Mouse (Mus musculus) mouse embryonic stem cell (cell line): ENCODE results near the gene Zfp653.

ENCODE experiments used
- in situ Hi-C, 2 experiments: fragments of 300-500 bp; cut with MboI; formaldehyde crosslinking; loops; 1 replicate in 1 of 2; 3 replicates in 1 of 2; pipeline ENCODE4 v1.14.3; 2019 to 2020; ENCODE audit warnings: low sequenced_read_pairs in 2 of 2, low pct_unique_long_range_greater_than_20kb in 1 of 2, mixed read lengths in 1 of 2; ENCODE audit not compliant: unreplicated experiment in 1 of 2

The Zfp653 gene

DNA sequence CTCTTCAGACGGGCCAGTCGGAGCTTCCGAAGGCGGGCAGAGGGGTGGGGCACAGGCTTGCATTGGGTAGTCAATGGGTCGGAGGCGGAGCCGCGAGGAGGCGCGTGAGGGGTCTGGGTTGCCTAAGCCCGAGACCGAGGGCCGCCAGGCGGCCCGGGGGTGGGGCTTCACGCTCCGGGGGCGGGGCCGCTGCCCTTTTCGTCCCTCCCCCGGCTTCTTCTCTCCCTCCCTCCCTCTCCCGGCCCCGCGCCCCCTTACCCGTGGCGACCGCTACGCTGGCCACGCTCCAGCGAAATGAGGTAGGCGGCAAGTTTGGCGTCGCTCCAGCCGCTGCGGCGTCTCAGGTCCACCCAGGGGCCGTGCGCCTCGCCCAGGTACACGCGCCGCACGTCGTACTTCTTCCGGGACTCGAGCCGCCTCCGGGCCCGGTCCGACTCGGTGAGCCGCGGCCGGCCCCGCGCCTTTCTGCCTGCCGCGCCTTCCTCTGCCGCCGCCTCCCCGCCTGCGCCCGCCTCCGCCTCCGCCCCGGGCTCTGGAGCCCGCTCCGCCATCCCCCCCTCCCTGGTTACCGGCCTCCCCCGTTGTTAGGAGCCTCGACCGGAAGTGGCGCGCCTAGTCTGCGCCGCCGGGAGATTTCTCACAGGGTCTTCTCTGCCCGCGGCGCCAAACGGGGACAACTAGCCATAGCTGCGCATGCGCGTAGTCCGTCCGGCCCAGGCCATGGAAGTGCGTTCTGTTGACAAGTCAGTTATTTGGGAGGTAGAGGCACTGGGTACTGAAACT lies at the start of gene Zfp653, which contains the start of gene Gm49318:
Gene Zfp653, minus strand, starts transcription at position 586 of the 783 bp plus-strand sequence.
Gene Gm49318, minus strand, starts transcription at position 469 of the 783 bp plus-strand sequence.
- in situ Hi-C loops: no loop called here

GRCm38 (mm10) chr9:22119543-22119942 lies 48.4 kb upstream of the Zfp653 start:
- in situ Hi-C loops: no loop called here

DNA sequence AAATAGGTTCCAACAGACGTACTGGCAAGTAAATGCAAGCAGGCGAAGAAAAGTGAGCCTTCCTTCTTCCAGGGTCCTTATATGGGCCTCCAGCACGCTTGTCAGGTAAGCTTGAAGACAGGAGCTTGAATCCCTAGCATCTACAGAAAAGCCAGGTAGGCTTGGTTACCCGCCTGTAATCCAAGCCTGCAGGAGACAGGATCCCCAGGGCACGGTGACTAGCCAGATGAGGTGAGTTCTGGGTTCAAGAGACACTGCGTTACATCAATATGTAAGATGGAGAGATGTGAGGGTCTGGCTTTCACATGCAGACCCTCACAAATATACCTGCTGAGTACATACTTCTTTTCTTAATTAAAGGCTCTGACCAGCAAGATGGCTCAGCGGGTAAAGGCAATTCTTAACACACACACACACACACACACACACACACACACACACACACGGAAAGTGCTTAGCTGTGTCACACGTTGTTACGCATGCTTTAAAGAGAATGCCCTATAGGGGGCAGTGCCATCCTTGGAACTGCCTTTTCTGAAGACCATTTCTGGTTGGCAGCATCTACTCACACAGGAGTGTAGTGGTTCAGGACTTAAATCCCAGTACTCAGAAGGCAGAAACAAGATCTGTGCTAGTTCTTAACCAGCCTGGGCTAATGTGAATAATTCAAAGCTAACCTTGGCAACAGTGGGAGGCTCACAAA lies 46.7 kb upstream of the Zfp653 start:
- in situ Hi-C loops: no loop called here

DNA sequence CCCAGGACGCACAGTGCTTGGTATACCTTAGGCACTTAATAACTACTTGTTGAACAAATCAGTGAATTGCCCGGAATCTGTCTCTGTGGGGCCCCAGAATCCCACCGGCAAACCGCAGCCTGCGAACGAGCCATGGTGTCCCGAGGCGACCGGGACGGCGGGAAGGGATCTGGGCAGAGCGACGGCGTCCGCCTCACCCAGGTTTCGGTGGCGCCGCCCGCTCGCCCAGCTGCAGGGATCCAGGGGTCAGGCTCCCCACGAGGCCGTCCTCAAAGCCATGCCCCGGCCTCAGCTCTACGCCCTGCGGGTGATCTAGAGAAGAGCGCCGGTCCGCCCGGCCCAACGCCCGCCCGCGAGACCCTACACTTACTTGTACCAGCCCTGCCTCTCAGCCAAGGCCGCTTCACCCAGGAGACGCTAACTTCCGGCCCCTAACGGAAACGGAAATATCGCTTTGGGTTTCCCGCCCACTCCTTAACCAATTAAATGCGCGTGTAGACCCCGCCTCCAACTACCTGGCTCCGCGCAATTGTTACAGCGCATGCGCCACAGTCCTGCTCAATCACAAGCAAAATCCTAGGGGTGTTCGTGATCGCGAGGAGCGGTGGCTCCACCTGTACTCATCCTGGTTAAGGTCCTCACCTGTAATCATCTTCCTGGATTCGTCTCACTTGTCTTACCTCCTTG lies 45.7 kb upstream of the Zfp653 start, which contains the start of gene Elof1:
Gene Elof1, minus strand, starts transcription at position 433 of the 687 bp plus-strand sequence.
- in situ Hi-C loops: no loop called here

GRCm38 (mm10) chr9:22116086-22116485 lies 44.9 kb upstream of the Zfp653 start:
- in situ Hi-C loops: no loop called here

- in situ Hi-C loops: no loop called here
These were observed 44.5 kb upstream of the Zfp653 start for GRCm38 (mm10) chr9:22115635-22116034.

- in situ Hi-C loops: no loop called here
These were observed 37.0 kb upstream of the Zfp653 start for GRCm38 (mm10) chr9:22108194-22108593.

- in situ Hi-C loops: no loop called here
These were observed 28.7 kb upstream of the Zfp653 start for GRCm38 (mm10) chr9:22099922-22100321.

- in situ Hi-C loops: no loop called here
These were observed 28.0 kb upstream of the Zfp653 start, which contains the start of gene Cnn1 for GRCm38 (mm10) chr9:22098993-22099696. Gene Cnn1, plus strand, starts transcription at chr9:22099216.

GRCm38 (mm10) chr9:22095854-22096307 lies 24.7 kb upstream of the Zfp653 start:
- in situ Hi-C loops: no loop called here

- in situ Hi-C loops: no loop called here
These were observed 21.6 kb upstream of the Zfp653 start for GRCm38 (mm10) chr9:22092746-22093145.

DNA sequence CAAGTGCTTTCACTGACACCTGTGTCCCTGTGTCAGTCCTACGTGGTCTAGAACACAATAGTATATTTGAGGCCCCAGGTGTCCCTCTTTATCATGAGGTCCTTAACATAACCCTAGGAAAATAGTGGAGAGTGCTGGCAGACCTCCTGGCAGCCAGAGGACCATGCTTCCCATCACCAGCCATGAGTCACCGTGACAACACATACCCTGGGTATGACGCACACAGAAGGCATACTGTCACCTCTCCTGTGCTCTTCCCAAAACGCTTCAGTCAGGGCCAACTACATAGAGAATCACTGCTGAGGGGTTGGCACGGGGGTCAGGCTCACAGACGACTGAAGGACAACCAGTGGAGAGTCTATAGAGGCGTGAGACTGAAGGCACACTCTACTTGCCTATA lies 18.8 kb upstream of the Zfp653 start:
- in situ Hi-C loops: no loop called here

DNA sequence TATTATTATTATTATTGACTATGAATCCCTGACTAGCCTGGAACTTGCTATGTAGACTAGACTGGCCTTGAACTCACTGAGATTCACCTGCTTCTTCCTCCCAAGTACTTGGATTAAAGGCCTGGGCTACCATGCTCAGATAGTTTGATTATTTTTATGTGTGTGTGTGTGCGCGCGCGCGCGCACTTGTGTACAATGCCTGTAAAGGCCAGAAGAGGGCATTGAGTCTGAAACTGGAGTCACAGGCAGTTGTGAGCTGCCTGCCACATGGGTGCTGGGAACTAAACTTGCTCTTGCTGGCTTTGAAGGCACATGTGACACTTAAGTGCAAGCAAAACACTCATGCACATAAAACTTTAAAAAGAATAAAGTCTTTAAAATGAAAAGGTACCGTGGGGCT lies 18.1 kb upstream of the Zfp653 start:
- in situ Hi-C loops: no loop called here

- in situ Hi-C loops: no loop called here
These were observed 15.9 kb upstream of the Zfp653 start for GRCm38 (mm10) chr9:22087034-22087618.

GRCm38 (mm10) chr9:22086012-22086411 lies 14.8 kb upstream of the Zfp653 start:
- in situ Hi-C loops: no loop called here

DNA sequence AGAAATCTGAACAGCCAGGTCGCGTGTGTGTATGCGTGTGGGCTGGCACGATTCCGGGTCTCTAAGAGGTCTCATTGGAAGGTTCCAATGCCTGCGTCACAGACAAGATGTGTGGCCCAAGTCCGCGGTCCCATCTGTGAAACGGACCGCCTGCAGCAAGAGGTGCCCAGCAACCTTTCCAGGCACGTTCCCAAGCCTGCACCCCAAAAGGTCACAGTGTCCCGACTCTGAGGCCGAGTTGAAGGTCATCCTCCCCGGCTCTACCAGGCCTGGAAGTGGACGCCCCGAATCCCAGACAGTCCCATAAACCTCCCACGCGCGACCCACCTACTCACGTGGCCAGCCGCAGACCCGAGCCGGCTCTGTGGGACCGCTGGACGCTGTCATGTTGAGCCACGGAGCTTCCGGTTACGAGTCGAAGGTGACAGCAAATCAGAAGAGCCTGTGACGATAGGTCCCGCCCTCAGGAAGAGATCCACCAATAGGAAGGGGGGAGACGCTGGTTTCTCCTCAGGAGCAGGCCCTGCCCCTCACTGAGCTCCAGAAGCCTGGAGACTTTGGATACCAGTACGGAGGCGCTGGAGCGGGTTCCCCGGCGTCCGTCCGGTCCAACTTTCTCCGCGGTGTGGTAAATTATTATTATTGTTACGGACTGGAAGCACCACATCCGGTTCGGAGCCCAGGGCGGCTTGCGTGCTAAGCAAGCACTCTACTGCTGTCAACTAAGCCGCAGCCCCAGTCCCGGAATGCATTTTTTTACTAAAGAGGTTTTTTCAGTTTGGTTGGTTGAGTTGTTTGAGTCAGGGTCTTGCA lies 14.1 kb upstream of the Zfp653 start, which contains the start of gene Ecsit:
Gene Ecsit, minus strand, starts transcription at position 417 of the 813 bp plus-strand sequence.
- in situ Hi-C loops: no loop called here

DNA sequence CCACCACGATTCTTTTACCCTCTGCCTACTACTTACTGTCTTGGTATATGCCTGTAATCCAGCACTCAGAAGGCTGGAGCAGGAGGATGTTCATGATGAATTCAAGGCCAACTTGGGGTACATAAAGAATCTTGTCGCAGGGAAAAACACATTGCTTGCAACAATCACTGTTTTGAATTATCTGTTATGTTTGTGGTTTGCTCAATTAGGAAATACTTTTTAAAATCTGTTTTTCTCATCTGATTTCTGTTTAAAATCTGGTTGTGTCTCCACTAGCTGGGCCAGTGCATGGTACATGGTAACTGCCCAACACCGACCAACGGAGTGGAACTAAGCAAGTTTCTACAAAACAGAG lies 13.5 kb upstream of the Zfp653 start:
- in situ Hi-C loops: no loop called here
